Mouse (Mus musculus): ENCODE data around the gene Sh3bp1.

DNA sequence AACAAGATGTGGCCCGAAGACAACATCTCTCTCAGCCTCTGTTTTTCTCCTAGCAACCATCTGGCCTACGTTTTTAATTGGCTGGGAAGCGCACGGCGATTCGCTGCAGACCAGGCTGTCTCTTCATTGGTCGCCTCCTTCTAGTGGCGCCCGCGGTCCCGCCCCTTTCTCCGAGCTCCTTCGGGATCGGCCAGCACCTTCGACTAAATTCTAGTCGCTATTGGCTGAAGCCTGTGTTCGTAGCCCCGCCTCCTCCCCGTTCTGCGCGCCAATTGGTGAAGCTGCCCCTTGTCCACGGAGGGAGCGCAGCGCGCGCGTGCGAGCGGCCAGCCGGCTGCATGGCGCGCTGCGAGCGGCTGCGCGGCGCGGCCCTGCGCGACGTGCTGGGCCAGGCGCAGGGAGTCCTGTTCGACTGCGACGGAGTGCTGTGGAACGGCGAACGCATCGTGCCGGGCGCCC, 14.1 kb downstream of the Sh3bp1 start, which contains the start of gene Pdxp:
- TF ChIP-seq CTCF (IDR thresholded peaks at IDR 0.05; ENCODE audit: low read depth) (no peak), EP300 (IDR thresholded peaks at IDR 0.05; ENCODE audit: low read depth) (no peak)

Data from heart, postnatal 0 days (tissue).